Mouse (Mus musculus) heart, postnatal 0 days (tissue): ENCODE data around the gene Lclat1.

Experiments used
- CTCF ChIP-seq: IDR thresholded peaks from 2 replicates; pipeline ENCODE4 v1.5.1; 2016; ENCODE audit warnings: antibody characterized with exemption, control low read depth, low read depth
- EP300 ChIP-seq: IDR thresholded peaks from 2 replicates; pipeline ENCODE4 v1.6.1; 2016; ENCODE audit warnings: antibody characterized with exemption, low read depth

- TF ChIP-seq CTCF (no peak), EP300 (no peak)
These were observed 39.3 kb upstream of the Lclat1 start for GRCm38 (mm10) chr17:73068321-73068992.
